Mouse (Mus musculus) stomach, embryonic 14.5 days (tissue): ENCODE results near the gene Itsn1. TPM values are rescaled to one million over a fixed set of nuclear protein-coding genes. Genes with fewer than 3 reads are reported as not detected.

ENCODE experiments used
- ATAC-seq: fragments of 200-750 bp; cut with Nextera tagmentation; 2 replicates; pipeline ENCODE4 v1.8.0; 2017; ENCODE audit warnings: low read depth, moderate TSS enrichment; ENCODE audit not compliant: insufficient number of reproducible peaks, insufficient read depth, low FRiP score
- H3K27ac ChIP-seq: fragments of 300-500 bp; sonication (generic); 2 replicates; pipeline ENCODE4 v1.5.1; 2014; ENCODE audit warnings: mild to moderate bottlenecking, low read length, moderate library complexity, mixed read lengths
- H3K27me3 ChIP-seq: fragments of 300-500 bp; sonication (generic); 2 replicates; pipeline ENCODE4 v1.6.1; 2014; ENCODE audit warnings: low read length, control low read depth, mixed read lengths; ENCODE audit not compliant: control insufficient read depth, insufficient read depth
- H3K36me3 ChIP-seq: fragments of 300-500 bp; sonication (generic); 2 replicates; pipeline ENCODE4 v1.6.1; 2014; ENCODE audit warnings: mild to moderate bottlenecking, control low read depth, low read length, moderate library complexity, mixed read lengths; ENCODE audit not compliant: control insufficient read depth, insufficient read depth
- H3K4me1 ChIP-seq: fragments of 300-500 bp; sonication (generic); 2 replicates; pipeline ENCODE4 v1.6.1; 2014; ENCODE audit warnings: low read length, control low read depth, mixed read lengths; ENCODE audit not compliant: control insufficient read depth, insufficient read depth
- H3K4me2 ChIP-seq: fragments of 300-500 bp; sonication (generic); replicated peaks from 2 replicates; pipeline ENCODE4 v1.6.1; 2014; ENCODE audit warnings: low read depth, low read length, control low read depth
- H3K4me3 ChIP-seq: fragments of 300-500 bp; sonication (generic); 2 replicates; pipeline ENCODE4 v1.5.1; 2014; ENCODE audit warnings: low read depth, low read length, control low read depth
- H3K9ac ChIP-seq: fragments of 300-500 bp; sonication (generic); replicated peaks from 2 replicates; pipeline ENCODE4 v1.6.1; 2014; ENCODE audit warnings: low read depth, mild to moderate bottlenecking, control low read depth, low read length, moderate library complexity, mixed read lengths
- H3K9me3 ChIP-seq: fragments of 300-500 bp; sonication (generic); 2 replicates; pipeline ENCODE4 v1.6.1; 2016; ENCODE audit warnings: low read depth, low read length, control low read depth; ENCODE audit not compliant: control insufficient read depth
- WGBS: fragments of 180-500 bp; shearing (Covaris S2); extraction: QIAGEN DNeasy Blood & Tissue Kit; methylation state at CpG from one replicate; pipeline ENCODE4 v1.1.7; 2014; 5-methylcytosine and 5-hydroxymethylcytosine counted together
- polyA plus RNA-seq: library from polyadenylated mRNA; unstranded; fragments of >200 nt; fragmentation: Nextera tagmentation; extraction: Ambion mirVana; gene quantifications from 2 replicates; pipeline ENCODE4 v1.2.1, GENCODE M21; 2014

Itsn1 gene
- polyA plus RNA-seq, 1 experiment from 2014 or later: 26.4 TPM

GRCm38 (mm10) chr16:91765121-91765815 lies 36.2 kb downstream of the Itsn1 start:
- no peak overlapping the region for H3K27ac ChIP-seq
- no peak overlapping the region for H3K4me3 ChIP-seq
- H3K9me3 ChIP-seq: no peaks in the 10 kb centered on the region
- no peak for ATAC-seq
- H3K4me2 ChIP-seq: no peak overlapping the region
- H3K4me1 ChIP-seq: peaks cover 21% of the 10 kb centered on the region
- no peak overlapping the region for H3K9ac ChIP-seq
- no peaks in the 10 kb centered on the region for H3K27me3 ChIP-seq
- no peaks in the 10 kb centered on the region for H3K36me3 ChIP-seq
- 89% methylated on average over 15 of the region's 15 CpGs for WGBS

DNA sequence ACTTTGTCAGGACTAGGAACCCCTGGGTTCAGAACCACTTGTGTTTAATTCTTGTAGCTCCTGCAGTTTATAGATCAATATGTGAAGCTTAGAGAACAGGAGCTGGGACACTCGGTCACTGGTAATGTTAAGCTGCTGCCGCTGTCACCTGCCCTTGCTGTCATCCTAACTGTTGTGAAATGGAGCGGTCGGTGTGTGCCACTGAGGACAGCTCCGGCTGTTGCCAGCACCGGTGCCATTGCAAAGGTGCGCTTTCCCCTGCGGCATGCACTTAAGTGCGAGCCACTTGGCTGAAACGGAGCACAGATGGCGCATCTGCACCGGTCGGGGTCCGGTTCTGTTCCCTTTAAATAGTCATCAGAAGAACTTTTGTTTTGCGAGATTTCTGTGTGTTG lies 36.7 kb downstream of the Itsn1 start:
- Histone ChIP-seq H3K27me3 (no peaks in the 10 kb centered on the region), H3K4me2 (no peak overlapping the region), H3K4me1 (peaks cover 26% of the 10 kb centered on the region), H3K27ac (no peak overlapping the region), H3K9me3 (no peaks in the 10 kb centered on the region), H3K9ac (no peak overlapping the region), H3K4me3 (no peak overlapping the region), H3K36me3 (no peaks in the 10 kb centered on the region)
- ATAC-seq: no peak
- 91% methylated on average over 15 of the region's 15 CpGs for WGBS

GRCm38 (mm10) chr16:91767165-91767701 lies 38.2 kb downstream of the Itsn1 start:
- no peak overlapping the region for H3K4me3 ChIP-seq
- H3K36me3 ChIP-seq: no peaks in the 10 kb centered on the region
- ATAC-seq: no peak
- H3K9ac ChIP-seq: no peak overlapping the region
- H3K9me3 ChIP-seq: no peaks in the 10 kb centered on the region
- H3K4me2 ChIP-seq: no peak overlapping the region
- 69% methylated on average over 11 of the region's 11 CpGs for WGBS
- H3K4me1 ChIP-seq: peaks cover 38% of the 10 kb centered on the region
- no peak overlapping the region for H3K27ac ChIP-seq
- no peaks in the 10 kb centered on the region for H3K27me3 ChIP-seq

DNA sequence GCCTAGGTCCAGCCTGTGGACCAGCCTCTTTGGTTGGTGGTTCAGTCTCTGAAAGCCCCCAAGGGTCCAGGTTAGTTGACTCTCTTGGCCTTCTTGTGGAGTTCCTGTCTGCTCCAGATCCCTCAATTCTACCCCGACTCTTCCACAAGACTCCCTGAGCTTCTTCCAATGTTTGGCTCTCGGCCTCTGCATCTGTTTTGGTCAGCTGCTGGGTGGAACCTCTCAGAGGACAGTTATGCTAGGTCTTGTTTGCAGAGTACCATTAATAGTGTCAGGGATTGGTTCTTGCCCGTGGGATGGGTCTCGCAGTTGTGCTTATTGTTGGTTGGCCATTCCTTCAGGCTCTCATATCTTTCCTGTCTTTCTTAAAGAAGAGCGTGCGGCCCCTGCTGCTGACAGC lies 39.5 kb downstream of the Itsn1 start:
- peaks cover 34% of the 10 kb centered on the region for H3K4me1 ChIP-seq
- no peak overlapping the region for H3K27ac ChIP-seq
- H3K9ac ChIP-seq: no peak overlapping the region
- H3K9me3 ChIP-seq: no peaks in the 10 kb centered on the region
- no peak overlapping the region for H3K4me2 ChIP-seq
- ATAC-seq: no peak
- H3K4me3 ChIP-seq: no peak overlapping the region
- no peaks in the 10 kb centered on the region for H3K27me3 ChIP-seq
- no peaks in the 10 kb centered on the region for H3K36me3 ChIP-seq
- WGBS: 93% methylated on average over 6 of the region's 6 CpGs

GRCm38 (mm10) chr16:91769911-91770310 lies 40.8 kb downstream of the Itsn1 start:
- WGBS: 84% methylated on average over 5 of the region's 5 CpGs
- H3K9me3 ChIP-seq: no peaks in the 10 kb centered on the region
- ATAC-seq: no peak
- H3K4me2 ChIP-seq: no peak overlapping the region
- H3K27me3 ChIP-seq: no peaks in the 10 kb centered on the region
- no peak overlapping the region for H3K9ac ChIP-seq
- peaks cover 34% of the 10 kb centered on the region for H3K4me1 ChIP-seq
- no peak overlapping the region for H3K4me3 ChIP-seq
- no peaks in the 10 kb centered on the region for H3K36me3 ChIP-seq
- H3K27ac ChIP-seq: no peak overlapping the region

DNA sequence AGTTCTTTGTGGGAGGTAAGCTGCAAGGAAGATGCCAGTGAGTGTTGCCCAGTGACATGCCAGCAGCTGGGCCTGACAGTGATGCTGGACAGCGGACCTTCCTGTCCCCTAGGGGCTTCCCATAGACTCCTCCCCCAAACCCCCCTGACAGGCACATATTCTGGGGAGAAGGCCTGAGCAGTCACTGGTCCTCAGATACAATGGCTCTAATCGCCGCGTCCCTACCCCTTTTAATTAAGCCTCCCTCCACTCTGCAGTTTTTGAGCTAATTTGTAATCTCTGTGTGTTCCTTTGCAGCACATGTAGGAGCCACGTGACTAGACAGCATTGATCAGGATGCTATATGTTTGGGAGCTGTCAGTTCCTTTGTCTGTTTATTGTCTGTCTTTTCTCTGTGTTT lies 41.6 kb downstream of the Itsn1 start:
- no peak for ATAC-seq
- H3K27me3 ChIP-seq: no peaks in the 10 kb centered on the region
- no peak overlapping the region for H3K4me3 ChIP-seq
- no peak overlapping the region for H3K9ac ChIP-seq
- H3K4me1 ChIP-seq: peaks cover 34% of the 10 kb centered on the region
- no peaks in the 10 kb centered on the region for H3K9me3 ChIP-seq
- no peak overlapping the region; the same call in 1 of the 2 replicates for H3K27ac ChIP-seq
- 60% methylated on average over 5 of the region's 5 CpGs for WGBS
- H3K36me3 ChIP-seq: no peaks in the 10 kb centered on the region
- H3K4me2 ChIP-seq: no peak overlapping the region

DNA sequence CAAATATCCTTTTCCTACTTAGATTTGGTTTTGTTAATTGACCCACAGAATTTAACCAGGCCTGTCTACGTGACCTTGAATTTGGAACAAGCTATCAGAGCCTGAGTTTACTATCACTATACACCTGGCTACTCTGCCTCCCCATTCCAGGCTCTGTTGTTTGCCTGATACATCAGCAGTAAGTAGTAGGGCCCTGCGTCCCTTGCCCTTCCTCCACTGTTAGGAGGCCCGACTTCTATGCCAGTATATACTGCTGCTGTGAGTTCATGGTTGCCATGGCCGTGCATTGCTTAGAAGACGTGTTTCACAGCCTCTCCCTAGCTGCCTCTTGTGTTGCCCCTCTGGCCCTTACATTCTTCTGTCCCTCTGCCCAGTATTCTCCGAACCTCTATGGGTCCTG lies 42.3 kb downstream of the Itsn1 start:
- Histone ChIP-seq H3K4me1 (peaks cover 34% of the 10 kb centered on the region), H3K36me3 (no peaks in the 10 kb centered on the region), H3K9me3 (no peaks in the 10 kb centered on the region), H3K27ac (no peak overlapping the region), H3K4me3 (no peak overlapping the region), H3K9ac (no peak overlapping the region), H3K27me3 (no peaks in the 10 kb centered on the region), H3K4me2 (no peak overlapping the region)
- WGBS: 73% methylated on average over 6 of the region's 6 CpGs
- no peak for ATAC-seq

GRCm38 (mm10) chr16:91772586-91772985 lies 43.5 kb downstream of the Itsn1 start:
- ATAC-seq: no peak
- no peak overlapping the region for H3K4me2 ChIP-seq
- no peak overlapping the region for H3K27ac ChIP-seq
- H3K4me3 ChIP-seq: no peak overlapping the region
- H3K9ac ChIP-seq: no peak overlapping the region
- peaks cover 23% of the 10 kb centered on the region for H3K4me1 ChIP-seq
- H3K27me3 ChIP-seq: no peaks in the 10 kb centered on the region
- H3K36me3 ChIP-seq: no peaks in the 10 kb centered on the region
- no peaks in the 10 kb centered on the region for H3K9me3 ChIP-seq
- WGBS: 79% methylated on average over 7 of the region's 7 CpGs

- 72% methylated on average over 10 of the region's 10 CpGs for WGBS
- Histone ChIP-seq H3K4me2 (no peak overlapping the region), H3K4me1 (no peaks in the 10 kb centered on the region), H3K27me3 (no peaks in the 10 kb centered on the region), H3K36me3 (peaks cover 4% of the 10 kb centered on the region; the same call in 1 of the 2 replicates), H3K9ac (no peak overlapping the region), H3K9me3 (no peaks in the 10 kb centered on the region), H3K4me3 (no peak overlapping the region), H3K27ac (no peak overlapping the region)
- no peak for ATAC-seq
Observed at GRCm38 (mm10) chr16:91779576-91779975, 50.5 kb downstream of the Itsn1 start.
